Mouse (Mus musculus): Measurements from ENCODE around the gene Ncapg.
"Not testable (repeated sequence)": the region's sequence is repeated elsewhere in the genome, so short reads cannot be mapped to it uniquely, and the experiment has no call there.

Gene Ncapg

DNA sequence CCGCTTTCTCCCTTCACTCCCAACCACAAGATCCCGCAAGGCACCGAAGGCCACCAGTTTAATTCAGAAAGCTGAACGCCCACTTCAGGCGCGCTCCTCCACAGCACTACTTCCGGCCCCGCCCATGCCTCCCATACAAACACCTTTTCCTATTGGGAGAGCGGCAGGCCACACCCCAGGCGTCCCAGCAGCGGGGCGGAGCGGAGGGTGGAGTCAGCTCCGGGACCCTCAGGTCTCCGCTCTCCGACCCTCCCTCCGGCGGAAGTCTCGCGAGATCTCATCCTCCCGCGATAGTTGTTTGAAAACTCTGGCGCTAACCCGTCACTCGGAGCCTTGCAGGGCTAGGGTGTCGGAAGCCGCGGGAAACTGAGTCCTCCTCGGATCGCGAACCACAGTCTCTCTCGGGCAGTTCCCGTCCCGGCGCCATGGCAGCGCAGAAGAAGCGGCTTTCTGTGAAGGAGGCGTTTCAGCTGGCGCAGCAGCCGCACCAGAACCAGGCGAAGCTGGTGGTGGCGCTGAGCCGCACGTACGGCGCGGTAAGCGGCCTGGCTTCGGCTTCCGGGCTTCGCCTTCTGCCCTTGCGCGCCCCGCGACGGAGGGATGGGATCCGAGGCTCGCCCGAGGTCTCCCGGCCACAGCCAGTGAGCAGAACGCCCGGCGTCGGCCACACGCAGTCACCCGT is at the start of gene Ncapg:
Gene Ncapg (plus strand): TSS at position 322 of the 682 bp plus-strand sequence.
- DNase-seq (ENCODE audit: low spot score), result peak; percentile 100

DNA sequence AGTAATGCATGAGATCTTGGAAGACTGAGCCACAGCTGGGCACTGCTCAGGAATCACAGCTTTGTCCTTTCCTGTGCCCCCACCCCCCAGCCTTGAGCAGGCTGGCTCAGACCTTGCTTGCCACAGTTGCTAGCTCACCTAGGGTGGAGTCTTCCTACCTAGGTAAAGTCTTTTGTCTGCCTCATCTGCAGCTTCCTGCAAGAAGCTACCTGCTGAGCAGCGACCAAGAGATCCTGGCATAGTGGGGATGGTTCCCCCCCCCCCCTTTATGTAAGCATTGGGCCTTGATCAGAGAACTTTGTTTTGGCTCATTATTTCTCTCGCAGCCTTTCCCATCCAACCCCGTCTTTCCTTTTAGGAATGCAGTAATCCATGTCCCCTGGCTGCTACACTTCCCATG is 48.2 kb upstream of the Ncapg start:
- DNase-seq (ENCODE audit: low spot score), result no peak

- peak; percentile 82 for DNase-seq (ENCODE audit: low spot score)
These were observed 41.9 kb upstream of the Ncapg start for GRCm38 (mm10) chr5:45627771-45628170.

- DNase-seq (ENCODE audit: low spot score), result no peak
These were observed 40.2 kb upstream of the Ncapg start for GRCm38 (mm10) chr5:45629470-45629869.

GRCm38 (mm10) chr5:45638378-45638777 is 31.3 kb upstream of the Ncapg start:
- DNase-seq (ENCODE audit: low spot score), result peak; percentile 13

DNA sequence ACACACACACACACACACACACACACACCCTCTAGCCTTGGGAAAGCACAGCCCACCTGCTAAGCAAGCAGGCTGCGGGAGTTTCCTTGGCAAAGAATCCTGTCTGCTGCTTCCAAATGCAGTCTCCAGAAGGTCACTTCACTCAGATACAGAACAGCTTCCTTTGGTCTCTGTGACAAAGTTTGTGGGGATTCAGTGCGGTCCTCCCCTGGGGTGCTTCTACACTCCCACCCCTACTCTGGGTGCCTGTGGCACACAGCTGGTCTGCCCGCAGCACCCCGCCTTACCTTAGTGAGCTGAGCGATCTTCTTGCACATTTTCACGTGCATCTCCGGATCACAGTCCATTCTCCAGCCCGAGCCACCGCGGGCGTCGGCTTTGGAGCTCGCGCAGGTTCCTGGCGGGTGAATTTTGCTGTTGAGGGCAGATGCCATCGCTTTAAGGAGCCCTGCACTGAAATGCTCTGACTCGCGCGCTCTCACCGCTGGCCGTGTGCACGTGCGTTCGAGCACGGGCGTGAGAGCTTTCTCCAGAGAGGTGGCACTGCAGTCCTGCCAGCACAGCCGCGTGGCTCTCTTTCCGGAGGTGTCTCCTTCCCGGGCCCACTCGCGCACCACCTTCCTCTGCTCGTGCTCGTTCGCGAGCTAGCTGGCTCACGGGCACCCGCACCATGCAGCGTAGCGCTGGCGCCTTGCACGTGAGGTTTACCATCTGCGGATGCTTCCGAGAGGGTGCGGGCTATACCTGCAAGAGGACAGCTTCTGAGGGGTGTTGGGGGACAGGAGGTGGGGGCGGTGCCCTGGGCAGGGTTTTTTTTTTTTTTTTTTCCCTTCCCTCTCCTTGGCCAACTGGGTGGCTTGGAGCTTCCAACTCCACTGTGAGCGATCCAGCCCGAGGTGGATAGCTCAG is 30.7 kb upstream of the Ncapg start, which contains the start of gene Fam184b:
Gene Fam184b (minus strand): TSS at position 809 of the 909 bp plus-strand sequence.
- peak; percentile 73 for DNase-seq (ENCODE audit: low spot score)

GRCm38 (mm10) chr5:45639715-45640092 is 30.0 kb upstream of the Ncapg start:
- DNase-seq (ENCODE audit: low spot score), result peak; percentile 47

GRCm38 (mm10) chr5:45651026-45651703 is 18.6 kb upstream of the Ncapg start:
- DNase-seq (ENCODE audit: low spot score), result no peak

GRCm38 (mm10) chr5:45658406-45658805 is 11.3 kb upstream of the Ncapg start:
- not testable (repeated sequence) for DNase-seq (ENCODE audit: low spot score)

- peak; percentile 88 for DNase-seq (ENCODE audit: low spot score)
These were observed 1.4 kb upstream of the Ncapg start for GRCm38 (mm10) chr5:45668324-45668723.

- peak; percentile 37 for DNase-seq (ENCODE audit: low spot score)
These were observed 888 bp upstream of the Ncapg start for GRCm38 (mm10) chr5:45668831-45669230.

- DNase-seq (ENCODE audit: low spot score), result no peak
These were observed 503 bp upstream of the Ncapg start for GRCm38 (mm10) chr5:45669234-45669597.

- no peak for DNase-seq (ENCODE audit: low spot score)
These were observed 556 bp downstream of the Ncapg start for GRCm38 (mm10) chr5:45670280-45670670.

- DNase-seq (ENCODE audit: low spot score), result no peak
These were observed 1.3 kb downstream of the Ncapg start for GRCm38 (mm10) chr5:45670894-45671494.

GRCm38 (mm10) chr5:45675032-45675431 is 5.3 kb downstream of the Ncapg start:
- no peak for DNase-seq (ENCODE audit: low spot score)

GRCm38 (mm10) chr5:45677639-45678038 is 7.9 kb downstream of the Ncapg start:
- no peak for DNase-seq (ENCODE audit: low spot score)

DNA sequence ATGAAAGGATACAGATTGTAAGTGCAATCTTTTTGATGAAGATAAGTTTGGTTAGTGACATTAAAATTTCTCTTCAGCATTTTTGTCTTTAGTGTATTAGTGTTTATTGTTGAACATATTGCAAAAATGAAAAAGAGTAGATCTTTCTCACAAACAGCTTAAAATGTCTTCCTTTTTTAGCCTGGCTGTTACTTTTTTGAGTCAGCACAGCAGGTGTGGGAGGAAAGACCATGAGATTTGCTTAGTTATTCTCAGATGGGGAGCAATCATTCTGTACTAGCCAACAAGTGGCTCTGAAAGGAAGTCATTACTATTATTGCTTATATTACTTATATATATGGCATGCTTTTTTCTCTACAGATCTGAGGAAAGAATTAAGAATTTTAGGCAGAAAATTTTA is 10.2 kb downstream of the Ncapg start:
- no peak for DNase-seq (ENCODE audit: low spot score)

GRCm38 (mm10) chr5:45683388-45683787 is 13.7 kb downstream of the Ncapg start:
- DNase-seq (ENCODE audit: low spot score), result no peak

- no peak for DNase-seq (ENCODE audit: low spot score)
These were observed 15.5 kb downstream of the Ncapg start for GRCm38 (mm10) chr5:45685243-45685642.

- DNase-seq (ENCODE audit: low spot score), result no peak
These were observed 16.5 kb downstream of the Ncapg start for GRCm38 (mm10) chr5:45686223-45686622.

- no peak for DNase-seq (ENCODE audit: low spot score)
These were observed 19.4 kb downstream of the Ncapg start for GRCm38 (mm10) chr5:45689152-45689551.

GRCm38 (mm10) chr5:45690802-45691201 is 21.1 kb downstream of the Ncapg start:
- no peak for DNase-seq (ENCODE audit: low spot score)

Data from retina, embryonic 14.5 days (tissue).